Mouse (Mus musculus) kidney, postnatal 0 days (tissue): ENCODE results near the gene Plekhg5. TPM values are rescaled to one million over a fixed set of nuclear protein-coding genes. Genes with fewer than 3 reads are reported as not detected.

Experiments used
- ATAC-seq: fragments of 200-750 bp; cut with Nextera tagmentation; replicated peaks from 2 replicates; pipeline ENCODE4 v1.8.0; 2017; ENCODE audit warnings: low read depth, moderate number of reproducible peaks, moderate TSS enrichment, moderate library complexity; ENCODE audit not compliant: low FRiP score
- DNase-seq: peaks from one replicate; pipeline ENCODE4 v3.0.0-alpha.2; 2016; ENCODE audit warnings: low spot score
- H3K27ac ChIP-seq: fragments of 300-500 bp; sonication (generic); 2 replicates; pipeline ENCODE4 v1.5.1; 2014; ENCODE audit warnings: mild to moderate bottlenecking
- H3K27me3 ChIP-seq: fragments of 300-500 bp; sonication (generic); 2 replicates; pipeline ENCODE4 v1.6.1; 2014; ENCODE audit warnings: low read length, mixed read lengths; ENCODE audit not compliant: insufficient read depth
- H3K36me3 ChIP-seq: fragments of 300-500 bp; sonication (generic); 2 replicates; pipeline ENCODE4 v1.6.1; 2014; ENCODE audit warnings: low read length, mixed read lengths; ENCODE audit not compliant: insufficient read depth
- H3K4me1 ChIP-seq: fragments of 300-500 bp; sonication (generic); replicated peaks from 2 replicates; pipeline ENCODE4 v1.6.1; 2014; ENCODE audit warnings: antibody characterized with exemption, low read length, mixed read lengths; ENCODE audit not compliant: insufficient read depth
- H3K4me2 ChIP-seq: fragments of 300-500 bp; sonication (generic); 2 replicates; pipeline ENCODE4 v1.6.1; 2014; ENCODE audit warnings: mild to moderate bottlenecking, low read length, moderate library complexity, mixed read lengths
- H3K4me3 ChIP-seq: fragments of 300-500 bp; sonication (generic); replicated peaks from 2 replicates; pipeline ENCODE4 v1.5.1; 2014; ENCODE audit warnings: low read depth, low read length
- H3K9ac ChIP-seq: fragments of 300-500 bp; sonication (generic); 2 replicates; pipeline ENCODE4 v1.6.1; 2014; ENCODE audit warnings: low read depth, low read length
- H3K9me3 ChIP-seq: fragments of 300-500 bp; sonication (generic); replicated peaks from 2 replicates; pipeline ENCODE4 v1.6.1; 2016; ENCODE audit warnings: low read length, inconsistent platforms, mixed read lengths
- CTCF ChIP-seq: IDR thresholded peaks from 2 replicates; pipeline ENCODE4 v1.5.1; 2016; ENCODE audit warnings: antibody characterized with exemption, low read depth, mild to moderate bottlenecking, moderate library complexity
- WGBS: fragments of 180-500 bp; shearing (Covaris S2); extraction: QIAGEN DNeasy Blood & Tissue Kit; methylation state at CpG from one replicate; pipeline ENCODE4 v1.1.7; 2014; 5-methylcytosine and 5-hydroxymethylcytosine counted together
- polyA plus RNA-seq: library from polyadenylated mRNA; unstranded; fragments of >200 nt; fragmentation: Nextera tagmentation; extraction: Ambion mirVana; gene quantifications from 2 replicates; pipeline ENCODE4 v1.2.1, GENCODE M21; 2015

Plekhg5 gene
- polyA plus RNA-seq, 1 experiment from 2014 or later, result 18.3 TPM

GRCm38 (mm10) chr4:152129395-152129930 lies 57.2 kb downstream of the Plekhg5 start:
- peaks cover 37% of the 10 kb centered on the region for H3K4me1 ChIP-seq
- peaks cover 42% of the 10 kb centered on the region for H3K27me3 ChIP-seq
- H3K9ac ChIP-seq, result no peak overlapping the region
- no peak for ATAC-seq
- WGBS, result 32% methylated on average over 13 of the region's 13 CpGs
- no peak for TF ChIP-seq CTCF
- peak overlapping the region; percentile 57; the same call in 1 of the 2 replicates for H3K27ac ChIP-seq
- H3K9me3 ChIP-seq, result no peaks in the 10 kb centered on the region
- H3K36me3 ChIP-seq, result no peaks in the 10 kb centered on the region
- H3K4me3 ChIP-seq, result no peak overlapping the region
- peak overlapping the region; percentile 37; the same call in 1 of the 2 replicates for H3K4me2 ChIP-seq
- no peak for DNase-seq

- WGBS, result under 1% methylated on average over 64 of the region's 85 CpGs
- H3K4me1 ChIP-seq, result peaks cover 27% of the 10 kb centered on the region; the same call in 1 of the 2 replicates
- peaks cover 28% of the 10 kb centered on the region for H3K27me3 ChIP-seq
- H3K4me3 ChIP-seq, result peak overlapping the region; percentile 37
- no peaks in the 10 kb centered on the region for H3K9me3 ChIP-seq
- H3K4me2 ChIP-seq, result peak overlapping the region; percentile 66
- DNase-seq (peak; percentile 71), ATAC-seq (peak; percentile 58)
- TF ChIP-seq CTCF, result peak; percentile 57
- peak overlapping the region; percentile 84 for H3K27ac ChIP-seq
- H3K9ac ChIP-seq, result peak overlapping the region; percentile 53
- H3K36me3 ChIP-seq, result no peaks in the 10 kb centered on the region
These were observed 58.7 kb downstream of the Plekhg5 start for GRCm38 (mm10) chr4:152130771-152131653.

GRCm38 (mm10) chr4:152131809-152132771 lies 59.8 kb downstream of the Plekhg5 start:
- Histone ChIP-seq H3K4me1 (peaks cover 21% of the 10 kb centered on the region; the same call in 1 of the 2 replicates), H3K4me2 (peak overlapping the region; percentile 66), H3K4me3 (peak overlapping the region; percentile 37), H3K9ac (peak overlapping the region; percentile 53), H3K27me3 (peaks cover 28% of the 10 kb centered on the region), H3K27ac (peak overlapping the region; percentile 84), H3K36me3 (no peaks in the 10 kb centered on the region), H3K9me3 (no peaks in the 10 kb centered on the region)
- ATAC-seq, result peak; percentile 33
- TF ChIP-seq CTCF, result no peak
- DNase-seq, result peak; percentile 68
- WGBS, result 6% methylated on average over 50 of the region's 50 CpGs

- WGBS, result 27% methylated on average over 10 of the region's 10 CpGs
- H3K9ac ChIP-seq, result no peak overlapping the region
- H3K4me2 ChIP-seq, result no peak overlapping the region
- no peaks in the 10 kb centered on the region for H3K36me3 ChIP-seq
- no peak for DNase-seq
- H3K4me3 ChIP-seq, result no peak overlapping the region
- peaks cover 21% of the 10 kb centered on the region; the same call in 1 of the 2 replicates for H3K4me1 ChIP-seq
- no peaks in the 10 kb centered on the region for H3K9me3 ChIP-seq
- H3K27me3 ChIP-seq, result peaks cover 22% of the 10 kb centered on the region
- ATAC-seq, result no peak
- TF ChIP-seq CTCF, result 0 out of 2 replicates have a peak, but pooled peaks have one; percentile 4
- H3K27ac ChIP-seq, result peak overlapping the region; percentile 84; the same call in 1 of the 2 replicates
These were observed 60.5 kb downstream of the Plekhg5 start for GRCm38 (mm10) chr4:152132772-152133169.

- no peak overlapping the region for H3K9ac ChIP-seq
- no peak overlapping the region for H3K4me2 ChIP-seq
- H3K27ac ChIP-seq, result no peak overlapping the region
- H3K9me3 ChIP-seq, result no peaks in the 10 kb centered on the region
- 47% methylated on average over 5 of the region's 5 CpGs for WGBS
- no peak for ATAC-seq
- no peak overlapping the region for H3K4me3 ChIP-seq
- H3K4me1 ChIP-seq, result peaks cover 24% of the 10 kb centered on the region; the same call in 1 of the 2 replicates
- peaks cover 18% of the 10 kb centered on the region for H3K27me3 ChIP-seq
- no peak for DNase-seq
- H3K36me3 ChIP-seq, result no peaks in the 10 kb centered on the region
- TF ChIP-seq CTCF, result no peak
These were observed 60.9 kb downstream of the Plekhg5 start for GRCm38 (mm10) chr4:152133213-152133612.
